10 mouse cellular contexts compared by ENCODE assay signal in the genomic region with DNA sequence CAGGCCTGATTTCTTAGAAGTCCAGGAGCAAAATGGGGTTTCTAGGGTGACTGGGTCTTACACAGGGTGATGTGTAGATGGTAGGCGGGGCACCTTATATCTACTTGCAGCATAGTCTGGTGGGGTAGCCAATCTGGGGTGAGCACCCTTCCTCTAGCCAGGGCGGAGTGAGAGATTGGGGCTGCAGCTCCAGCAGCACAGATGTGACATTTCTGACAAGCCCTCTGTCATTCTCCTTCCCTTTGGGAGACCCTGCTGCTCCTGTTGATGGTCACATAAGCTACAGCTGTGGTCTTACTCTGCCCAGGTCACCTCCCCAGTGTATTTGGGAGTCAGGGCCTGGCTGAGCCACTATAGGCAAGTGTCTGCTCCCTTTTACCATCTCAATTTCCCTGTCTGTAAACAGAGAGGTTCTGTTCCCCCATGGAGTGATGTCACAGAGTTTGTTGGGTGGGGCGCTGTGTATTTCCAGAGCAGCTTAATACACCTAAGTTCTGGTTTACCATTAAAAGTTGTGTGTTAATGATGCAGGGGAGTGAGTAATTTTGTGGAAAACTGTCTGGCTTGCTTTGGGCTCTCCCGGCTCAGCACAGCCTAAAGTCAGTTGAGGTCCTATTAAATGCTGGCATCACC. TPM values are rescaled to one million over a fixed set of nuclear protein-coding genes. Genes with fewer than 3 reads are reported as not detected.
DNase-seq lines count a peak whose midpoint lies in the region; ATAC-seq and TF ChIP-seq lines count a peak whose summit lies in the region.
"Had no signal": no experiment of that assay in that cellular context is flagged by ENCODE, and none has a peak within 500 bp of the region (broad histone marks: within the 10 kb centered on the region; RNA-seq: fewer than 3 reads in every experiment).

No protein-coding gene starts in this region.

- DNase-seq in layer of hippocampus, adult 2 months (ENCODE audit: low spot score in 2 of 2) = no peak
- no peak for DNase-seq in layer of hippocampus, adult 11-12 months (ENCODE audit: low spot score)
- no peak for DNase-seq in thymus, postnatal 25 days
- DNase-seq: thymus, adult 2 months had no signal

- H3K4me2 ChIP-seq in liver, embryonic 15.5 days = peak overlapping the region; percentile 86
- no peak overlapping the region for H3K4me2 ChIP-seq in stomach, embryonic 14.5 days (replicated peaks; ENCODE audit: low read depth, low read length)
- H3K4me2 ChIP-seq in hindbrain, embryonic 16.5 days (ENCODE audit: low read length) = no peak overlapping the region
- H3K4me2 ChIP-seq: neural tube, embryonic 12.5 days had no signal

- WGBS in liver, embryonic 15.5 days (ENCODE audit: insufficient replicate concordance) = 43% methylated on average over 4 of the region's 4 CpGs
- 84% methylated on average over 4 of the region's 4 CpGs for WGBS in stomach, embryonic 14.5 days
- 85% methylated on average over 4 of the region's 4 CpGs for WGBS in hindbrain, embryonic 16.5 days

- peaks cover 92% of the 10 kb centered on the region for H3K4me1 ChIP-seq in erythroblast, embryonic 14.5 days (ENCODE audit: control insufficient read depth)
- peaks cover 97% of the 10 kb centered on the region for H3K4me1 ChIP-seq in liver, embryonic 15.5 days (replicated peaks)
- H3K4me1 ChIP-seq in stomach, embryonic 14.5 days (ENCODE audit: control insufficient read depth, insufficient read depth, low read length) = peaks cover 8% of the 10 kb centered on the region
- H3K4me1 ChIP-seq in hindbrain, embryonic 16.5 days (ENCODE audit: control insufficient read depth, insufficient read depth, low read depth, low read length) = peaks cover 30% of the 10 kb centered on the region

- H3K27ac ChIP-seq in layer of hippocampus, adult 2 months = peak overlapping the region; percentile 72
- H3K27ac ChIP-seq in liver, embryonic 15.5 days (replicated peaks) = peak overlapping the region; percentile 99
- H3K27ac ChIP-seq in stomach, embryonic 14.5 days (ENCODE audit: low read length) = no peak overlapping the region
- H3K27ac ChIP-seq in hindbrain, embryonic 16.5 days (ENCODE audit: low read depth, low read length) = no peak overlapping the region
- H3K27ac ChIP-seq: kidney, postnatal 0 days; neural tube, embryonic 12.5 days had no signal

- no peaks in the 10 kb centered on the region for H3K9me3 ChIP-seq in erythroblast, embryonic 14.5 days (ENCODE audit: control insufficient read depth, low read length)
- no peaks in the 10 kb centered on the region for H3K9me3 ChIP-seq in liver, embryonic 15.5 days (replicated peaks)
- no peaks in the 10 kb centered on the region for H3K9me3 ChIP-seq in stomach, embryonic 14.5 days (ENCODE audit: control insufficient read depth, low read depth, low read length)
- H3K9me3 ChIP-seq in hindbrain, embryonic 16.5 days (ENCODE audit: control insufficient read depth, low read length) = no peaks in the 10 kb centered on the region
- H3K9me3 ChIP-seq: neural tube, embryonic 12.5 days had no signal

- H3K27me3 ChIP-seq in erythroblast, embryonic 14.5 days (ENCODE audit: control insufficient read depth) = peaks cover 6% of the 10 kb centered on the region
- H3K27me3 ChIP-seq in liver, embryonic 15.5 days = 0 out of 2 replicates have a peak, but pooled peaks cover 5% of the 10 kb centered on the region
- H3K27me3 ChIP-seq in stomach, embryonic 14.5 days (ENCODE audit: control insufficient read depth, insufficient read depth, low read length) = no peaks in the 10 kb centered on the region
- H3K27me3 ChIP-seq in hindbrain, embryonic 16.5 days (replicated peaks; ENCODE audit: control insufficient read depth, insufficient read depth, low read length) = no peaks in the 10 kb centered on the region
- H3K27me3 ChIP-seq: neural tube, embryonic 12.5 days had no signal

- H3K9ac ChIP-seq in liver, embryonic 15.5 days = peak overlapping the region; percentile 64
- no peak overlapping the region for H3K9ac ChIP-seq in stomach, embryonic 14.5 days (replicated peaks; ENCODE audit: low read depth, low read length)
- H3K9ac ChIP-seq in hindbrain, embryonic 16.5 days (ENCODE audit: low read depth, low read length) = no peak overlapping the region
- H3K9ac ChIP-seq: neural tube, embryonic 12.5 days had no signal

- H3K4me3 ChIP-seq in layer of hippocampus, adult 2 months = no peak overlapping the region
- H3K4me3 ChIP-seq in erythroblast, embryonic 14.5 days (replicated peaks) = peak overlapping the region; percentile 100
- H3K4me3 ChIP-seq in liver, embryonic 15.5 days (replicated peaks) = peak overlapping the region; percentile 45
- H3K4me3 ChIP-seq in stomach, embryonic 14.5 days (ENCODE audit: low read depth, low read length) = no peak overlapping the region
- H3K4me3 ChIP-seq in hindbrain, embryonic 16.5 days (ENCODE audit: low read length) = no peak overlapping the region
- H3K4me3 ChIP-seq: neural tube, embryonic 12.5 days had no signal

- TF ChIP-seq CTCF in layer of hippocampus, adult 2 months (conservative IDR thresholded peaks at IDR 0.05) = no peak

- peaks cover 97% of the 10 kb centered on the region for H3K36me3 ChIP-seq in erythroblast, embryonic 14.5 days (ENCODE audit: control insufficient read depth)
- no peaks in the 10 kb centered on the region for H3K36me3 ChIP-seq in liver, embryonic 15.5 days (replicated peaks)
- no peaks in the 10 kb centered on the region for H3K36me3 ChIP-seq in stomach, embryonic 14.5 days (ENCODE audit: control insufficient read depth, insufficient read depth, low read length)
- H3K36me3 ChIP-seq in hindbrain, embryonic 16.5 days (ENCODE audit: control insufficient read depth, insufficient read depth, low read length) = no peaks in the 10 kb centered on the region
- H3K36me3 ChIP-seq: neural tube, embryonic 12.5 days had no signal

- peak; percentile 99 for ATAC-seq in liver, embryonic 15.5 days (ENCODE audit: insufficient read depth)
- ATAC-seq in stomach, embryonic 14.5 days (ENCODE audit: insufficient number of reproducible peaks, insufficient read depth, low FRiP score, low read depth) = peak; percentile 77; the same call in 1 of the 2 replicates
- no peak for ATAC-seq in hindbrain, embryonic 16.5 days

RNA-seq across cellular contexts. Expression of a gene that starts 6.0 kb away (rescaled TPM):
- 10 to 100 TPM; 84.5 to 85.8 TPM for total RNA-seq in layer of hippocampus, adult 2 months (2021)
- polyA plus RNA-seq in erythroblast, embryonic 14.5 days (2012) = 178 and 191 TPM in 2 replicates
- polyA plus RNA-seq in liver, embryonic 15.5 days (2015; fragmentation: Nextera tagmentation; extraction: Ambion mirVana) = 106 and 117 TPM in 2 replicates
- 28.5 and 29.1 TPM in 2 replicates for polyA plus RNA-seq in stomach, embryonic 14.5 days (2014; fragmentation: Nextera tagmentation; extraction: Ambion mirVana)
- polyA plus RNA-seq in hindbrain, embryonic 16.5 days (2015; fragmentation: Nextera tagmentation; extraction: Ambion mirVana) = 60.3 and 70.9 TPM in 2 replicates

Comparison
In these comparisons a context has a peak if more than half of its experiments do, and no peak if none do; other contexts are left out.
1. H3K27ac ChIP-seq: peak in layer of hippocampus, adult 2 months (single experiment) and liver, embryonic 15.5 days (single experiment); none in stomach, embryonic 14.5 days (single experiment) and hindbrain, embryonic 16.5 days (single experiment).
2. H3K4me3 ChIP-seq: peak in erythroblast, embryonic 14.5 days (single experiment) and liver, embryonic 15.5 days (single experiment); none in layer of hippocampus, adult 2 months (single experiment), stomach, embryonic 14.5 days (single experiment) and hindbrain, embryonic 16.5 days (single experiment).